Mouse (Mus musculus): ENCODE data around the gene Ppp1r3a.

- TF ChIP-seq CTCF (IDR thresholded peaks at IDR 0.05; ENCODE audit: low read depth) (no peak), EP300 (IDR thresholded peaks at IDR 0.05; ENCODE audit: low read depth) (no peak)
These were observed 42.9 kb downstream of the Ppp1r3a start for GRCm38 (mm10) chr6:14712146-14712545.
